Mouse (Mus musculus) G1E-ER4 (cell line): ENCODE measurements around the gene Rgs3. TPM values are rescaled to one million over a fixed set of nuclear protein-coding genes. Genes with fewer than 3 reads are reported as not detected.

Source experiments
- GATA1 ChIP-seq: IDR thresholded peaks from one replicate; pipeline ENCODE4 v1.8.0; 2012; ENCODE audit warnings: low read length, inconsistent platforms
- polyA plus RNA-seq: library from polyadenylated mRNA; stranded (reverse); fragments of >175 nt; gene quantifications from 2 replicates; pipeline ENCODE4 v1.2.3, GENCODE M21; 2012

Rgs3 gene
- polyA plus RNA-seq, 1 experiment: not detected

GRCm38 (mm10) chr4:62737983-62738695, 178.5 kb downstream of the Rgs3 start:
- no peak for TF ChIP-seq GATA1

GRCm38 (mm10) chr4:62738996-62739395, 179.3 kb downstream of the Rgs3 start:
- TF ChIP-seq GATA1: no peak

- TF ChIP-seq GATA1: no peak
Measured at GRCm38 (mm10) chr4:62739591-62739990, 179.9 kb downstream of the Rgs3 start.

- no peak for TF ChIP-seq GATA1
Measured at GRCm38 (mm10) chr4:62740282-62741054, 180.8 kb downstream of the Rgs3 start.

GRCm38 (mm10) chr4:62741055-62741453, 181.4 kb downstream of the Rgs3 start:
- TF ChIP-seq GATA1: no peak

- no peak for TF ChIP-seq GATA1
Measured at GRCm38 (mm10) chr4:62741601-62742000, 182.0 kb downstream of the Rgs3 start.

- TF ChIP-seq GATA1: no peak
Measured at GRCm38 (mm10) chr4:62742885-62743760, 183.5 kb downstream of the Rgs3 start.

GRCm38 (mm10) chr4:62744534-62744956, 184.9 kb downstream of the Rgs3 start:
- no peak for TF ChIP-seq GATA1

GRCm38 (mm10) chr4:62744985-62745638, 185.5 kb downstream of the Rgs3 start:
- TF ChIP-seq GATA1: no peak

Other genes with a start within 250 kb of the Rgs3 start
- gene Fkbp15, start 199.3 kb upstream of the Rgs3 start, polyA plus RNA-seq: 15.9 and 16.5 TPM in 2 replicates
- gene Slc31a1, start 199.1 kb upstream of the Rgs3 start, polyA plus RNA-seq: 2.6 and 3.4 TPM in 2 replicates
- 7.5 and 50.0 TPM in 2 replicates for gene Cdc26, start 151.2 kb upstream of the Rgs3 start, polyA plus RNA-seq
- gene Prpf4, start 151.1 kb upstream of the Rgs3 start, polyA plus RNA-seq: 1.9 and 3.8 TPM in 2 replicates
- not detected in 2 replicates for gene Rnf183, start 124.6 kb upstream of the Rgs3 start, polyA plus RNA-seq
- 0.30 and 0.59 TPM in 2 replicates for gene Wdr31, start 89.0 kb upstream of the Rgs3 start, polyA plus RNA-seq
- 0.03 TPM in 1 of 2 replicates, not detected in the other for gene Bspry, start 79.8 kb upstream of the Rgs3 start, polyA plus RNA-seq
- 3.7 and 5.4 TPM in 2 replicates for gene Hdhd3, start 56.4 kb upstream of the Rgs3 start, polyA plus RNA-seq
- 478 and 558 TPM in 2 replicates for gene Alad, start 39.9 kb upstream of the Rgs3 start, polyA plus RNA-seq
- gene Pole3, start 34.8 kb upstream of the Rgs3 start, polyA plus RNA-seq: 45.1 and 53.6 TPM in 2 replicates
- gene 4933430I17Rik, start 34.5 kb upstream of the Rgs3 start, polyA plus RNA-seq: not detected in 2 replicates